Mouse (Mus musculus) myocyte (in vitro differentiated cells): Measurements from ENCODE around the gene Atf2.

ENCODE experiments used
- POLR2A ChIP-seq: IDR thresholded peaks from one replicate; pipeline ENCODE4 v1.6.1; 2011; ENCODE audit warnings: low read depth, mild to moderate bottlenecking, control low read depth, moderate library complexity; ENCODE audit not compliant: insufficient read length
- POLR2AphosphoS2 ChIP-seq: IDR thresholded peaks from one replicate; pipeline ENCODE4 v1.6.1; 2011; ENCODE audit warnings: low read depth, control low read depth; ENCODE audit not compliant: insufficient read length
- TCF3 ChIP-seq: IDR thresholded peaks from one replicate; pipeline ENCODE4 v1.6.1; 2011; ENCODE audit warnings: low read depth, control low read depth; ENCODE audit not compliant: insufficient read length

GRCm38 (mm10) chr2:73790332-73790731 is 102.1 kb downstream of the Atf2 start:
- no peak for TF ChIP-seq POLR2A
- TF ChIP-seq TCF3: no peak
- TF ChIP-seq POLR2AphosphoS2: no peak
